Mouse (Mus musculus) ES-Bruce4 (cell line): ENCODE measurements at regions not wholly inside any gene's neighbourhood (a gene's known extent, or its start where the extent isn't known, plus 50 kb on each side); places are given as distances from the start of the nearest gene placed in this dataset.

Experiments
- H3K27ac ChIP-seq: 2 replicates; pipeline ENCODE4 v1.5.1; 2012; ENCODE audit warnings: low read length, inconsistent platforms; ENCODE audit not compliant: insufficient read depth
- H3K27me3 ChIP-seq: 2 replicates; pipeline ENCODE4 v1.6.1; 2012; ENCODE audit warnings: mild to moderate bottlenecking, low read length, inconsistent platforms; ENCODE audit not compliant: control insufficient read depth, poor library complexity, insufficient read depth, severe bottlenecking
- H3K36me3 ChIP-seq: 2 replicates; pipeline ENCODE4 v1.6.1; 2012; ENCODE audit warnings: inconsistent platforms, mild to moderate bottlenecking, low read length, moderate library complexity; ENCODE audit not compliant: control insufficient read depth, poor library complexity, insufficient read depth, severe bottlenecking
- H3K4me1 ChIP-seq: one replicate; pipeline ENCODE4 v1.8.1; 2011; ENCODE audit warnings: low read length; ENCODE audit not compliant: control insufficient read depth, insufficient read depth
- H3K4me3 ChIP-seq: 2 replicates; pipeline ENCODE4 v1.5.1; 2011; ENCODE audit warnings: low read depth, mild to moderate bottlenecking, low read length
- H3K9ac ChIP-seq: 2 replicates; pipeline ENCODE4 v1.6.1; 2012; ENCODE audit warnings: low read depth, mild to moderate bottlenecking, inconsistent platforms; ENCODE audit not compliant: poor library complexity, severe bottlenecking
- H3K9me3 ChIP-seq: replicated peaks from 2 replicates; pipeline ENCODE4 v1.6.1; 2012; ENCODE audit warnings: mild to moderate bottlenecking, low read length, inconsistent platforms; ENCODE audit not compliant: control insufficient read depth, poor library complexity, insufficient read depth, severe bottlenecking
- CTCF ChIP-seq: IDR thresholded peaks from one replicate; pipeline ENCODE4 v1.8.1; 2011; ENCODE audit warnings: low read depth, low read length
- EP300 ChIP-seq: IDR thresholded peaks from 2 replicates; pipeline ENCODE4 v1.6.1; 2011; ENCODE audit warnings: low read depth, low read length; ENCODE audit not compliant: insufficient read depth
- POLR2A ChIP-seq: IDR thresholded peaks from one replicate; pipeline ENCODE4 v1.8.1; 2011; ENCODE audit warnings: low read length; ENCODE audit not compliant: insufficient read depth

DNA sequence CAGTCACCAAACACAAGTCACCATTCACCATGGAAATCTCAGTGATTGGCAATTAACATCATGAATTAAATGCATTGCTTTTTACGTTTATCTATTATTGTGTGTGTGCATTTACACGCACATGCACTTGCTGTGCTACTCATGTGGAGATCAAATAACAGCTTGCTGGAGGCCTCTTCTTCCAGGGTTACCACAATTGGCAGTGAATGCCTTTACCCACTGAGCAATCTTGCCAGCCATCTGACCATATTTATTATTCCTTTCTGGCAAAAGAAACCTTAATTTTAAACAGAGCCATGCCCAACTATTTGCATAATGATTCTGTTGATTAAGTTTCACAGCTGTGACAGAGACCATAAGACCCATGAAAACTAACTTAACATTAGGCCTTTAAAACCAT is 494.5 kb upstream of the 4930412O13Rik start:
- H3K36me3 ChIP-seq: no peaks in the 10 kb centered on the region
- no peak overlapping the region for H3K27ac ChIP-seq
- TF ChIP-seq CTCF: no peak
- TF ChIP-seq EP300: no peak
- H3K9me3 ChIP-seq: no peaks in the 10 kb centered on the region
- H3K27me3 ChIP-seq: no peaks in the 10 kb centered on the region
- no peaks in the 10 kb centered on the region for H3K4me1 ChIP-seq
- H3K9ac ChIP-seq: no peak overlapping the region
- H3K4me3 ChIP-seq: no peak overlapping the region

DNA sequence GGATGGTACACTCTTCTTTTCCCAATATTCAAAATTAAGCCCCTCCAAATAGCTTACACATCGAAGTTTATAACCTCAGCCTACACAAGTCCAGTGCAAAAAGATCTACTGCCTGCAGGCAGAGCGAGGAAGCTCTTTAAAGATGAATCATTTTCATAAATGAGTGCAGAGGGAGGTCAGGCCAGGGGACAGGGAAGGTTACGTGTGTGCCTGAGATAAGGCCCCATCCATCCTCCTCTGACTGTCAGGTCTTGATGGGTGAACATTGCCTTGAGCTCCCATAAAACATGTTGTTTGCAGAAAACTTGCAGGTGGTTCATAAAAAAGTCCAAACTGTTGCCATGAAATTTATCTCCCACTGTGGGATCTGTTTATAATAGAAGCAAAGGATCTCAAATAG is 493.0 kb upstream of the 4930412O13Rik start:
- Histone ChIP-seq H3K4me3 (no peak overlapping the region), H3K9ac (no peak overlapping the region), H3K36me3 (no peaks in the 10 kb centered on the region), H3K9me3 (no peaks in the 10 kb centered on the region), H3K4me1 (no peaks in the 10 kb centered on the region), H3K27me3 (no peaks in the 10 kb centered on the region), H3K27ac (no peak overlapping the region)
- TF ChIP-seq EP300: no peak
- no peak for TF ChIP-seq CTCF

DNA sequence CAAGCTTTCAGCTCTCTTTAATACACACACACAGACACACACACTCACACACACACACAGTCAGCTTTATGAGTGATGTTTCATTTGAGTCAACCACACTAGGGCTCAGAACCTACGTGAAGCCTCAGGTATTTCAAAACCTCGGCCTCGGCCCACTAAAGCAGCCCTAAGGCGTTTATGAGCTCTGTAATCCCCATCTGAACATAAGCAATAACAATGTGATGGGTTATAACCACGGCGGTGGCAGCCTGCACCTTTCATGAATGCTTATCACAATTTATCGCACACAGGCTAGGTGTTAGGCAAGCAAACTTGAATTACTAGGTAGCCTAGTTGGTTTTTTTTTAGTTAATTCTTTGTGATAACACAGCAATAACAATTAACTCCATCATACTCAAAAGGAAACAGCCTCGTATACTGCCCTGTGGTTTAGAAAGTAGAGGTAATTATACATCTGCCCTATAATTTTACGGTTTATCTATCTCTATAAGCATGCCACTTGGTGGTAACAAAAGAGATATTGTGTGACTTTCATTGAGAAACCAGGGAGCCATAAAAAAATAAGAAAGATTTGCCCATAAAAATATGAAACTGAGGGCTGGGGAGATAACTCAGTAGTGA is 485.6 kb upstream of the 4930412O13Rik start:
- no peak overlapping the region for H3K9ac ChIP-seq
- TF ChIP-seq CTCF (no peak), EP300 (no peak), POLR2A (no peak)
- no peak overlapping the region for H3K4me3 ChIP-seq
- H3K4me1 ChIP-seq: no peaks in the 10 kb centered on the region
- no peaks in the 10 kb centered on the region for H3K36me3 ChIP-seq
- no peaks in the 10 kb centered on the region for H3K9me3 ChIP-seq
- H3K27me3 ChIP-seq: no peaks in the 10 kb centered on the region
- no peak overlapping the region for H3K27ac ChIP-seq

DNA sequence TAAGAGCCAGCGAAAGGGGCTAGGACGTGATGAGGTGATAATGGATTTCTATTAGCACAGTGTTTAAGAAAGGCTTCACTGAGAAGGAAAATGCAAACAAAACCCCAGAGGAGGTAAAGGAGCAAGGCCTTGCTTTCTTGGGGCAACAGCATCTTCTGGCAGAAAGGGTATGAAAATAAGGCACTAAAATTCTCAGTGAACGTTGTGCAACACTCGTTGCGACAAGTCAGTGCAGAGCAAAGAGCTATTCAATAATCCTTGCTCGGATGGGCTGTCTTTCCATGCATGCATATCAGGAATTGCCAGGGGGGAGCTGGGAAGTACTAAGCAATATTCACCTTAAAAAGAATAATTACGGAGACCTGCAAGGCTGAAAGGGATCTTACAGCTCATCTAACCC is 479.6 kb upstream of the 4930412O13Rik start:
- Histone ChIP-seq H3K27me3 (no peaks in the 10 kb centered on the region), H3K9me3 (no peaks in the 10 kb centered on the region), H3K4me1 (no peaks in the 10 kb centered on the region), H3K36me3 (no peaks in the 10 kb centered on the region), H3K27ac (no peak overlapping the region), H3K9ac (no peak overlapping the region), H3K4me3 (no peak overlapping the region)
- no peak for TF ChIP-seq EP300
- TF ChIP-seq POLR2A: no peak
- no peak for TF ChIP-seq CTCF

DNA sequence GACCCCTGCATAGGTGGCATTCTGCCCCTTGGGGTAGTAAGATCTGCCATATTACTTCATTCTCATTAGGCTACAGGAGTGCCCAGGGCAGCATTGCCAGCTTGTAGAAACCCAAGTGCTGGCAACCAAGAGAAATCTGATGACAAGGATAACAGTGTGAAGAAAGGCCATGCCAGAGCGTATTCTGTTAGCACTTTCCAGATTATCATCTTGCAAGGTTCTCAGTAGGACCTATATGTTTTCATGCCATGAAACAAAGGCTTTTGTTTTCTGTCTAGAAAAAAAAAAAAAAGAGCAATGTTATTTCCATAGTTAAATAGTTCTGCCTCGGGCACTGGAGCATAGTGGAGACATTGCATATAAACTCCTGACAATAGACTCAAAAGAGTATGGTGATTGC is 478.8 kb upstream of the 4930412O13Rik start:
- Histone ChIP-seq H3K27me3 (no peaks in the 10 kb centered on the region), H3K9ac (no peak overlapping the region), H3K36me3 (no peaks in the 10 kb centered on the region), H3K9me3 (no peaks in the 10 kb centered on the region), H3K27ac (no peak overlapping the region), H3K4me3 (no peak overlapping the region), H3K4me1 (no peaks in the 10 kb centered on the region)
- TF ChIP-seq EP300 (no peak), CTCF (no peak), POLR2A (no peak)

DNA sequence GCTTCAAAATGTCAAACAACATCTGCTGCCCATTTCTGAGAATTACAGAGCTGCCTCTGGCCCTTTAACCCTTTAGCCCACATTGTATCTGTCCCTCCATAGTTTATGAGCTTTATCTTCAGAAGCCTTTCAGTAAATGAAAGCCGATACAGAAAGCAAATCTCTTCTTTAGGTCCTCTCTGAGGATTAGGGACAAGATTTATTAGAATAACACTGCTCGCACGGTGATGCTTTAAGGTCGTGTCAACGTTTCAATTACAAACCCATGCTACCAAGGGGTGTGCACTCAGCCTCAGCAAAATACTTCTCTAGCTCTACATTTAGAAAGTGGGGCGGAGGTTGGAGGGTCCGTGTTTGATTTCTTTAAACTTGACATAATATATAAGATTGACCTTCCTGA is 472.0 kb upstream of the 4930412O13Rik start:
- Histone ChIP-seq H3K27ac (no peak overlapping the region), H3K36me3 (no peaks in the 10 kb centered on the region), H3K4me1 (no peaks in the 10 kb centered on the region), H3K9me3 (no peaks in the 10 kb centered on the region), H3K4me3 (no peak overlapping the region), H3K27me3 (no peaks in the 10 kb centered on the region), H3K9ac (no peak overlapping the region)
- TF ChIP-seq CTCF: no peak
- TF ChIP-seq EP300: no peak
- TF ChIP-seq POLR2A: no peak
